Mouse (Mus musculus): ENCODE results near the gene H2-DMb2.

DNA sequence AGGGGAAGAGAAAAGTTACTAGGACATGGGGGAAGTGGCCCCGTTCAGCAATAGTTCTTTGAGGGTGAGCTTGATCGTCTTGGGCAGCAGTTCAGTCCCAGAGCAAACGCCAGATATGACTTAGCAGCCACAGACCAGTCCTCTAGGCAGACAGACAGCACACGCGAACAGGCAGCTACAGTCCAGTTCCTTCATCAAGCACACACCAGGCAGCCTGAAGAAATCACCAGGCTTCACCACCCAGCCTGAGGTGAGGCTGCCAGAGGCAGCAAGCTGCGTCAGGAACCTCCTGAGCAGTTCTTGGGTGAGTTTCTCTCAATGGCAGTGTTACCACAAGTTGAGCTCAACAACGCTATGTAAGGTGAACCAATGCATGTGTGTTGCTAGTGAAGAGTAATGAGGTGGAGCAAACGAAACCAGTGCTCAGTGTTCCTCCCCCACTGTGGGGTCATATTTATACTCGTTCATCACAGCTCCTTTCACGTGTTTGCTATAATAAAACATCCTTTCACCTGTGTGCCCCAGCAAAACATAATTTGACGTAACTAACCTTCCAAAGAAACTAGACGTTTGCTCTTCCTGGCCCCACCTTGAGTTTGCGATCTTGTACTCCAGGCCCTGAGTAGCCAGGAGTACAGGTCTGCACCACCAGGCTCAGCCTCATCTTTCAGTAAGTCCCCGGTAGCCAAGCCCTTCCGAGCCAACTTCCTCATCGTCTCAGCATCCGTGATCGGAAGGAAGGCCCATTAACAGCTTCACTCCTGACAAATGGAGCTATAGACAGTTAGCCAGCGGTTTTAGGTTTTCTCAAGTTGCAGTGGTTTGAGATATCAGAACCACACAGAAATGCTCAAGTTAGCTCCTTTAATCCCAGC is 12.8 kb upstream of the H2-DMb2 start:
- no peak for TF ChIP-seq POLR2A (IDR thresholded peaks at IDR 0.05; ENCODE audit: insufficient read length, low read depth)
- TF ChIP-seq POLR2AphosphoS2 (IDR thresholded peaks at IDR 0.05; ENCODE audit: insufficient read length, low read depth) = peak; percentile 78
- TF ChIP-seq SRF (IDR thresholded peaks at IDR 0.05; ENCODE audit: control insufficient read depth, insufficient read length, low read depth) = no peak
- TF ChIP-seq USF1 (IDR thresholded peaks at IDR 0.05; ENCODE audit: low read depth) = no peak
- TF ChIP-seq MYOG (IDR thresholded peaks at IDR 0.05; ENCODE audit: control insufficient read depth in 1 of 3, insufficient read depth in 1 of 3, insufficient read length in 2 of 3, low read depth in 2 of 3) = no peak
- TF ChIP-seq MAX (IDR thresholded peaks at IDR 0.05; ENCODE audit: low read depth) = no peak

Measured in myocyte (in vitro differentiated cells).